Mouse (Mus musculus): ENCODE measurements at regions not wholly inside any gene's neighbourhood (a gene's known extent, or its start where the extent isn't known, plus 50 kb on each side); places are given as distances from the start of the nearest gene placed in this dataset.

DNA sequence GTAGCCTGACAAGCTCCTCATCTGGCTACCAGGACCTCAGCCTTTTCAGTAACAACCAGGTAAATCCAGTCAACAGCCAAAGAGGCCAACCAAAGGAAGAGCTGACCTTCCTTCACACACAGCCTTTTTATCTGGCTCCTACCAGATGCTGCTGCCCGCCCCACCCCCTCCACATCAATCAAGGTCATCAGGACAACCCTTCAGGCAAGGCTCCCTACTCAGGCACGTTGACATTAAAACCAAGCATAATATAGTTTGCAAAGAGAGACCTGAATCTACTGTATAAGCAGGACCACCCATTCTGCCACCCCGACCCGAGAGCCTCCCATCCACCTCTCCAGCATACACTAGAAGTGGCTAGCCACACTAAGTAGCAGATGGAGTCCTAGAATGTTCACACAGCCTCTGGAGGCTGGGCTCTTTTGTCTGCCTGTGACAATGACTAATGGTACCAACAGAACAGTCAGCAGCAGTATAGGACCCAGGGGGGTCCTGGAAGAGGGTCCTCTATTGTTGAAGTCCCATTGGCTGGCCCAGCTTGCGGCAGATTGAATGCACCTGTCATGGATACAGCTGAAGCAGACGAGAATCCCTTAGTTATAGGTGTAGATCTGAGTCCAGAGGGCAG is 233.0 kb upstream of the Kdm8 start:
- Histone ChIP-seq H3K36me3 (ENCODE audit: control insufficient read depth in 1 of 2, insufficient read depth in 2 of 2, low read length in 2 of 2) (no peaks in the 10 kb centered on the region), H3K27ac (ENCODE audit: control insufficient read depth, low read depth, low read length) (no peak overlapping the region), H3K9me3 (replicated peaks; ENCODE audit: insufficient read depth, low read length) (no peaks in the 10 kb centered on the region), H3K4me1 (ENCODE audit: control insufficient read depth in 1 of 2, insufficient read depth in 2 of 2, low read length in 2 of 2) (no peaks in the 10 kb centered on the region), H3K4me3 (ENCODE audit: control insufficient read depth in 1 of 2, insufficient read depth in 1 of 2, low read depth in 2 of 2, low read length in 2 of 2) (no peak overlapping the region), H3K79me2 (ENCODE audit: control insufficient read depth, insufficient read depth, low read length, poor library complexity) (no peaks in the 10 kb centered on the region), H3K27me3 (ENCODE audit: control insufficient read depth in 1 of 2, insufficient read depth in 2 of 2, low read length in 2 of 2) (no peaks in the 10 kb centered on the region), H3K9ac (ENCODE audit: control insufficient read depth, low read depth, low read length, poor library complexity, severe bottlenecking) (no peak overlapping the region)
- TF ChIP-seq MYB (IDR thresholded peaks at IDR 0.05; ENCODE audit: low read depth, low read length) = no peak
- no peak for TF ChIP-seq SMC3 (IDR thresholded peaks at IDR 0.05; ENCODE audit: low read depth, low read length)
- TF ChIP-seq RAD21 (IDR thresholded peaks at IDR 0.05; ENCODE audit: low read depth, low read length) = no peak
- TF ChIP-seq GABPA (IDR thresholded peaks at IDR 0.05; ENCODE audit: low read depth, low read length) = no peak
- TF ChIP-seq E2F4 (IDR thresholded peaks at IDR 0.05; ENCODE audit: borderline replicate concordance, low read depth, low read length) = no peak
- no peak for DNase-seq (ENCODE audit: low read depth, low spot score)

DNA sequence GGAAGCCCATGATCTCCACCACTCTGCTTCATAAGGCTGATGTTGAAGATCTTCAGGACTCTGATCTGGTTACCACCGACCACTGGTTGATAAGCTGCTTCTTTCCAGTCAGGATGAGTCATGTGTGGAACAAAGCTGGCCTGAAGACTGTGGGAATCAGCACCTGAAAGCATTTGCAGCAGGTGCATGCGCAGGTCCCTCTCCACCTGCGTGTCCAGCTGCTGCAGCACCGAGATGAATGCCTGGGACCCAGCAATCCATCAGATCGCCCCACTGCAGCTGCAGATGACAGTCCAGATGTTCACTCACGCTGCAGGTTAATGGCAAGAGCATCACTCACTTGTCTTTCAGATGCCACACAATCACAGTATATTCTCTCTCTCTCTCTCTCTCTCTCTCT is 230.4 kb upstream of the Kdm8 start:
- Histone ChIP-seq H3K9ac (ENCODE audit: control insufficient read depth, low read depth, low read length, poor library complexity, severe bottlenecking) (no peak overlapping the region), H3K9me3 (replicated peaks; ENCODE audit: insufficient read depth, low read length) (no peaks in the 10 kb centered on the region), H3K4me1 (ENCODE audit: control insufficient read depth in 1 of 2, insufficient read depth in 2 of 2, low read length in 2 of 2) (no peaks in the 10 kb centered on the region), H3K79me2 (ENCODE audit: control insufficient read depth, insufficient read depth, low read length, poor library complexity) (no peaks in the 10 kb centered on the region), H3K27ac (ENCODE audit: control insufficient read depth, low read depth, low read length) (no peak overlapping the region), H3K36me3 (ENCODE audit: control insufficient read depth in 1 of 2, insufficient read depth in 2 of 2, low read length in 2 of 2) (no peaks in the 10 kb centered on the region), H3K27me3 (ENCODE audit: control insufficient read depth in 1 of 2, insufficient read depth in 2 of 2, low read length in 2 of 2) (no peaks in the 10 kb centered on the region), H3K4me3 (ENCODE audit: control insufficient read depth in 1 of 2, insufficient read depth in 1 of 2, low read depth in 2 of 2, low read length in 2 of 2) (no peak overlapping the region)
- DNase-seq (ENCODE audit: low read depth, low spot score) = no peak
- TF ChIP-seq SIN3A (IDR thresholded peaks at IDR 0.05; ENCODE audit: low read length) (no peak), TCF12 (IDR thresholded peaks at IDR 0.05; ENCODE audit: low read depth, low read length) (no peak), POLR2A (IDR thresholded peaks at IDR 0.05; ENCODE audit: control insufficient read depth in 1 of 2, insufficient read depth in 1 of 2, low read depth in 1 of 2, low read length in 2 of 2, poor library complexity in 1 of 2) (no peak), GATA1 (IDR thresholded peaks at IDR 0.05; ENCODE audit: low read depth, low read length) (no peak), NRF1 (IDR thresholded peaks at IDR 0.05; ENCODE audit: insufficient read depth, low read depth, low read length, poor library complexity, severe bottlenecking) (no peak), MAFK (IDR thresholded peaks at IDR 0.05; ENCODE audit: borderline replicate concordance, low read depth, low read length) (no peak), MAZ (IDR thresholded peaks at IDR 0.05; ENCODE audit: low read depth, low read length) (no peak), HCFC1 (IDR thresholded peaks at IDR 0.05; ENCODE audit: low read depth, low read length) (no peak), POLR2AphosphoS5 (IDR thresholded peaks at IDR 0.05; ENCODE audit: borderline replicate concordance, low read depth, low read length) (no peak), MAX (IDR thresholded peaks at IDR 0.05; ENCODE audit: low read length) (no peak), NELFE (IDR thresholded peaks at IDR 0.05; ENCODE audit: low read depth, low read length) (no peak), TBP (IDR thresholded peaks at IDR 0.05; ENCODE audit: low read depth, low read length) (no peak), E2F4 (IDR thresholded peaks at IDR 0.05; ENCODE audit: borderline replicate concordance, low read depth, low read length) (no peak), JUND (IDR thresholded peaks at IDR 0.05; ENCODE audit: low read depth, low read length) (no peak), RAD21 (IDR thresholded peaks at IDR 0.05; ENCODE audit: low read depth, low read length) (no peak), KAT2A (conservative IDR thresholded peaks at IDR 0.05; ENCODE audit: low read depth, low read length) (no peak)

Data from MEL (cell line).